Mouse (Mus musculus) G1E (cell line): ENCODE data around the gene Sh3gl1.

Source experiments
- CTCF ChIP-seq: IDR thresholded peaks from 2 replicates; pipeline ENCODE4 v1.5.1; 2012; ENCODE audit warnings: low read depth, low read length, inconsistent platforms, mixed read lengths
- GATA2 ChIP-seq: IDR thresholded peaks from 2 replicates; pipeline ENCODE4 v1.6.1; 2012; ENCODE audit warnings: low read depth, low read length, inconsistent platforms, borderline replicate concordance
- POLR2AphosphoS5 ChIP-seq: IDR thresholded peaks from 2 replicates; pipeline ENCODE4 v1.6.1; 2012; ENCODE audit warnings: low read depth, low read length, inconsistent platforms; ENCODE audit not compliant: insufficient replicate concordance
- TAL1 ChIP-seq: conservative IDR thresholded peaks from 2 replicates; pipeline ENCODE4 v1.6.1; 2012; ENCODE audit warnings: low read depth, low read length, inconsistent platforms, mixed read lengths

GRCm38 (mm10) chr17:56074827-56075208 is 38.4 kb upstream of the Sh3gl1 start, which contains the start of gene Ubxn6:
- no peak for TF ChIP-seq CTCF
- TF ChIP-seq TAL1, result no peak
- no peak for TF ChIP-seq POLR2AphosphoS5
- TF ChIP-seq GATA2, result no peak
